Mouse (Mus musculus) thymus, adult 2 months (tissue): ENCODE measurements around the gene Rps6kl1.

Experiments
- CTCF ChIP-seq: fragments of 200-500 bp; IDR thresholded peaks from 2 replicates; pipeline ENCODE4 v1.5.1; 2012; ENCODE audit warnings: mild to moderate bottlenecking, control low read depth, low read length, moderate library complexity, borderline replicate concordance; ENCODE audit not compliant: control insufficient read depth, poor library complexity, insufficient read depth; ENCODE audit errors: extremely low read depth
- POLR2A ChIP-seq: fragments of 200-500 bp; IDR thresholded peaks from 2 replicates; pipeline ENCODE4 v1.6.1; 2012; ENCODE audit warnings: mild to moderate bottlenecking, low read length, control low read depth, moderate library complexity; ENCODE audit not compliant: control insufficient read depth, poor library complexity, insufficient read depth; ENCODE audit errors: extremely low read depth

GRCm38 (mm10) chr12:85131361-85131760 is 19.7 kb downstream of the Rps6kl1 start:
- no peak for TF ChIP-seq CTCF
- no peak for TF ChIP-seq POLR2A
